Mouse (Mus musculus) liver, embryonic 15.5 days (tissue): ENCODE results near the gene Nmbr. TPM values are rescaled to one million over a fixed set of nuclear protein-coding genes. Genes with fewer than 3 reads are reported as not detected.
A peak's percentile ranks its signal among the peaks of the same experiment; 100 is the strongest.

ENCODE experiments used
- ATAC-seq: fragments of 200-750 bp; cut with Nextera tagmentation; 2 replicates; pipeline ENCODE4 v1.8.0; 2017; ENCODE audit warnings: moderate number of reproducible peaks, mild to moderate bottlenecking, moderate library complexity; ENCODE audit not compliant: insufficient read depth
- H3K27ac ChIP-seq: fragments of 300-500 bp; sonication (generic); replicated peaks from 2 replicates; pipeline ENCODE4 v1.5.1; 2015; ENCODE audit warnings: mild to moderate bottlenecking, inconsistent platforms
- H3K27me3 ChIP-seq: fragments of 300-500 bp; sonication (generic); 2 replicates; pipeline ENCODE4 v1.6.1; 2015; ENCODE audit warnings: mild to moderate bottlenecking, inconsistent platforms
- H3K36me3 ChIP-seq: fragments of 300-500 bp; sonication (generic); replicated peaks from 2 replicates; pipeline ENCODE4 v1.6.1; 2015; ENCODE audit warnings: moderate library complexity, mild to moderate bottlenecking, inconsistent platforms
- H3K4me1 ChIP-seq: fragments of 300-500 bp; sonication (generic); replicated peaks from 2 replicates; pipeline ENCODE4 v1.6.1; 2015; ENCODE audit warnings: inconsistent platforms
- H3K4me2 ChIP-seq: fragments of 300-500 bp; sonication (generic); 2 replicates; pipeline ENCODE4 v1.6.1; 2015; ENCODE audit warnings: moderate library complexity, mild to moderate bottlenecking, inconsistent platforms
- H3K4me3 ChIP-seq: fragments of 300-500 bp; sonication (generic); replicated peaks from 2 replicates; pipeline ENCODE4 v1.5.1; 2015; ENCODE audit warnings: mild to moderate bottlenecking, inconsistent platforms
- H3K9ac ChIP-seq: fragments of 300-500 bp; sonication (generic); 2 replicates; pipeline ENCODE4 v1.6.1; 2015; ENCODE audit warnings: moderate library complexity, mild to moderate bottlenecking, inconsistent platforms
- H3K9me3 ChIP-seq: fragments of 300-500 bp; sonication (generic); replicated peaks from 2 replicates; pipeline ENCODE4 v1.6.1; 2016; ENCODE audit warnings: inconsistent platforms
- WGBS: fragments of 180-500 bp; shearing (Covaris S2); methylation state at CpG from one replicate; pipeline ENCODE4 v1.1.7; 2015; ENCODE audit warnings: mixed read lengths; ENCODE audit not compliant: insufficient replicate concordance; 5-methylcytosine and 5-hydroxymethylcytosine counted together
- polyA plus RNA-seq: library from polyadenylated mRNA; unstranded; fragments of >200 nt; fragmentation: Nextera tagmentation; extraction: Ambion mirVana; gene quantifications from 2 replicates; pipeline ENCODE4 v1.2.1, GENCODE M21; 2015

Nmbr gene
- polyA plus RNA-seq: 0.15 TPM in 1 of 2 replicates, not detected in the other

DNA sequence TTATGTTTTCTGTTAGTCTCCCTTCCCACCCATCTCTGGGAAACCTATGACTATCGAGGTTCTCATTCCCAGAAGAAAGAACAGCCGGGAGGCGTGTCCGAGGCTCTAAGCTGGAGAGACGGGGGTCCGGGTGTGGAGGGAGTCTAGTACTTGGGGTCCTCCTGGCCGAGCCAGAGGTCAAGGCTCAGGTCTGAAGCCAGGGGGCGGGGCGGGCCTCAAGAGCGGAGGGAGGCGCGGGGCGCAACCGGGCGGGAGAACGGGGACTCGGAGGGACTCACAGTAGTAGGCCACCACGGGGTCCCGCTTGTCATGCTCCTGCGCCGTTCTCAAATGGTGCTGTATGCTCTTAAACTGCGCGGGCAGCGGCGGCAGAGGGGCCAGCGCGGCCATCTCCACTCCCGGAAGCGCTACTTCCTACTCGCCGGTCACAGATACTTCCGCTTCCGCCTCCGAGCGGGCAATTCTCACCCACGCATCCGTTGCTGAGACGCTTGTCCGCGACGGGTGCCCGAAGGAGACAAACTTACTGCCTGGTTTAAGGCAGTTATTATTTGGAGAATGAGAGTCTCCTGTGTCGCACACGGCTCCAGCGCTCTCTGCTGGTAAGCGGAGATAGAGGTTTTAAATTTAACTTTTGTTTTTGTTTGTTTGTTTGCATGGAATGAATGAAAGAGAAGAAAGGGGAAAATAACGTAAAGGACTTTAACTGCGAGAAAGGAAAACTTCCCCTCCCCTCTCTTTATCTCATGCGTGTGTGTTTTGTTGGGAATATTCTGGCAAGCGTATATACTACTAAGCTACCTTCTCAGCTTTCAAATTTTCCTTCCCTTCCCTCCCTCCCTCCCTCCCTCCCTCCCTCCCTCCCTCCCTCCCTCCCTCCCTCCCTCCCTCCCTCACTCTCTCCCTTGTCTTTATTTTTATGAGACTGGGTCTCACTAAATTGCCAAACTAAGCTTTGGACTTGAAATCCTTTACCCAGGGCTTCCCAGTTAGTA, at the start of gene Nmbr, which contains the start of gene Vta1:
Gene Nmbr, plus strand, starts transcription at position 520 of the 995 bp plus-strand sequence.
Gene Vta1, minus strand, starts transcription at position 489 of the 995 bp plus-strand sequence.
- Histone ChIP-seq H3K36me3 (no peaks in the 10 kb centered on the region), H3K27me3 (no peaks in the 10 kb centered on the region), H3K9ac (peak within 1 kb of the TSS; percentile 74), H3K4me1 (peaks cover 12% of the 10 kb centered on the region), H3K4me2 (peak within 1 kb of the TSS; percentile 65), H3K9me3 (no peaks in the 10 kb centered on the region), H3K4me3 (peak within 1 kb of the TSS; percentile 91), H3K27ac (peak within 1 kb of the TSS; percentile 77)
- peak; percentile 99 for ATAC-seq
- under 1% methylated on average over 50 of the region's 50 CpGs for WGBS

DNA sequence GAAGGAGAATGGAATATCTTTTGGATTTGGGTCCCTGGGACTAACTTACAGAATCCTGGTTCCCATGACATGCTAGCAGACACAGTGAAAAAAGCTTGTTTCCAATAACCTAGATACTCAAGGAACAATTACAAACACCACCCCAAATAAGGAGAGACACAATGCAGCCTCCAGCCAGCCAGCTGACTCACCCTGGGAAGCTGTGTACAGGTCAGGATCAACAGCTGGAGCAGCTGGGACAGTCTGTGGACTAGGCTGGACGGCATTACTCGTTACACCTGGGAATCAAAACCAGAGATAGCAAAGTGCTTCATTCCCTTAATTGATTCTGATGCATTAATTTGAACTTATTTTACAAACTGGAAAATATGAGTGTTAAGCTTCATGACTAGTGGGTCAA, 44.5 kb upstream of the Nmbr start:
- no peak overlapping the region for H3K4me3 ChIP-seq
- H3K9me3 ChIP-seq: no peaks in the 10 kb centered on the region
- no peak overlapping the region for H3K4me2 ChIP-seq
- no peaks in the 10 kb centered on the region for H3K4me1 ChIP-seq
- no peak for ATAC-seq
- H3K9ac ChIP-seq: no peak overlapping the region
- WGBS: 88% methylated on average over 2 of the region's 2 CpGs
- H3K27me3 ChIP-seq: no peaks in the 10 kb centered on the region
- H3K27ac ChIP-seq: no peak overlapping the region
- peaks cover 14% of the 10 kb centered on the region for H3K36me3 ChIP-seq

DNA sequence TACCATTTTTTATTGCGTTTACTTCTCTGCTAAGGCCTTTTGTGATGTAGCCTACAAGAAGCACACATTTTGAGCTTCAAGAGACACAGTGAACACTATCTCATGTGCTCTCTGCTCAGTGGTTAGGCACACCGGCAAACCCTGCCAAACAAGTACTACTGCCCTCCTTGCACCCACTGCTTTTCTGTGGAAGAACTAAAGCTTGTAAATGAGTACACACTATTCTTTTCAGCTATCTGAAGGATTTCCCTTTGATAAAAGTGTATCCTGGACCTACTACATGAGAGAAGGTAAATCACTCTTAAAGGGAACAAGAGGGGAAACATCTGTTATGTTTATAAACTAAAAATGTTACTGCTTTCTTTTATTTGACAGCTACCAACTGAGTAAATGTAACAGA, 39.2 kb upstream of the Nmbr start:
- no peak overlapping the region for H3K27ac ChIP-seq
- WGBS: 89% methylated on average over 2 of the region's 2 CpGs
- ATAC-seq: no peak
- no peaks in the 10 kb centered on the region for H3K4me1 ChIP-seq
- H3K4me2 ChIP-seq: no peak overlapping the region
- no peaks in the 10 kb centered on the region for H3K9me3 ChIP-seq
- no peaks in the 10 kb centered on the region for H3K27me3 ChIP-seq
- H3K36me3 ChIP-seq: peaks cover 17% of the 10 kb centered on the region
- no peak overlapping the region for H3K9ac ChIP-seq
- H3K4me3 ChIP-seq: no peak overlapping the region

DNA sequence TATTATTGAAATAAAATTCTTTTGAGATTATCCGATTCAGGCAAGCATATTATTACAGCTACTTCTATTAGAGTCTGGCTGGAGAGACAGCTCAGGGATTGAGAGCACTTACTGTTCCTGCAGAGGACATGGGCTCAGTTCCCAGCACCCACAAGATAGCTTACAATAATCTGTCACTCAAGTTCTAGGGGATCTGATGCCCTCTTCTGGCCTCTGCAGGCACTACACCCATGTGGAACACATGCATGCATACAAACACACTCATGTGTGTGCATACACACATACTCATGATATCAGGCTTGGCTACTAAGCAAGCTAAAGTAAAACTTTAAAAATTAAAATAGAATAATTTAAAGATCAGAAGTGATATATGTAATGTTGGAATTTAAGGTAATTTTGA, 19.7 kb upstream of the Nmbr start:
- ATAC-seq: no peak
- H3K4me3 ChIP-seq: no peak overlapping the region

DNA sequence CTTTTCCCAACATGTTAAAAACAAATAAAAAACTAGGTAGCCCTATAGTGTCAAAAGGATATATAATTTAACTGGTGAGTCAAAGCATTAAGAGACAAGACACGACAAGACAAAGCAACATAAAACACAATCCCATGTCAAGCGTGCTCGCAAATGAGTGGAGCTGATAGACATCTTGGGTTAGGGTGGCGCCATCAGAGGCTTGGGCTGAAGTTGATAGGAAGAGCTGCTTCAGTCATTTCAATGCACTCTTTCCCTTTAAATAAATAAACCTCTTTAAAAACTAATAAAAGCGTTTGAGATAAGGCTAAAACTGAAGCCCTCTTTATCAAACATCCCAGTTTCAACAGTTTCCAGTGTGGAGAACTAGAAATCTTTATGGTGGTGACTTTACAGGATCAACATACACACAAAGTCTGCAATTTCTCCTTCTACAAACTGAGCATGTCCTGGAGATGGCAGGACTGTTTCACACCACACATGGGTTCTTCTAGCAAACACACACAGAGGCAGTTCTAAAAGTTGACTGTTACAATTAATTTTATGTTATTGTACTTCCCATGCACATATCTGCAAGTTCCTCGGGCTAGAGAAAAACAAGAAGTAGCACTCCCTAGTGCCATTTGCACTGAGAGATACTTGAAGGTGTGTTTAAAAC, 16.5 kb upstream of the Nmbr start:
- Histone ChIP-seq H3K36me3 (peaks cover 7% of the 10 kb centered on the region; the same call in 1 of the 2 replicates), H3K27me3 (no peaks in the 10 kb centered on the region), H3K4me3 (no peak overlapping the region), H3K4me1 (peaks cover 11% of the 10 kb centered on the region), H3K9ac (no peak overlapping the region), H3K9me3 (no peaks in the 10 kb centered on the region), H3K4me2 (no peak overlapping the region), H3K27ac (no peak overlapping the region)
- ATAC-seq: no peak
- WGBS: 36% methylated on average over 6 of the region's 6 CpGs

More for the DNA sequence above, 19.7 kb upstream of the Nmbr start:
- no peak overlapping the region for H3K9ac ChIP-seq
- H3K9me3 ChIP-seq: no peaks in the 10 kb centered on the region
- H3K27me3 ChIP-seq: no peaks in the 10 kb centered on the region
- 86% methylated on average over 1 of the region's 1 CpGs for WGBS
- peaks cover 11% of the 10 kb centered on the region for H3K4me1 ChIP-seq
- no peak overlapping the region for H3K27ac ChIP-seq
- H3K36me3 ChIP-seq: peaks cover 7% of the 10 kb centered on the region; the same call in 1 of the 2 replicates
- no peak overlapping the region for H3K4me2 ChIP-seq

DNA sequence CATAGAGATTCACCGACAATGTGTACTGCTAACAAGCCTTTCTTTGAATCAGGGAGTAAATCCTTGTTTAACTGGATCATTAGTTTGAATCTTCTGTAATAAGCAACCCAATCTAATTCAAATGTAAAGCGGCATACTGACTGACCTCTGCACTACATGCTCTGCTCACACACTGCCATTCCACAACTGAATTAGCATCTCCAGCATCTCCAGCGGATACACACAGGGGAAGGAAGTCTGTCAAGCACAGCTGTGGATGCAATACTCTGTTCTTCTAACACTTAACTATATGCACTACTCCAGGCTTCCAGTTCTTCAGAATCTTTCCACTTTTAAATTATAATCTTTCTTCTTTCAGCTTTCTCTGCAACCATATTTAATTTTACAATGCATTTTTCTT, 15.0 kb upstream of the Nmbr start:
- WGBS: 77% methylated on average over 3 of the region's 3 CpGs
- H3K4me2 ChIP-seq: no peak overlapping the region
- peaks cover 7% of the 10 kb centered on the region; the same call in 1 of the 2 replicates for H3K36me3 ChIP-seq
- no peak overlapping the region for H3K27ac ChIP-seq
- no peak overlapping the region for H3K4me3 ChIP-seq
- ATAC-seq: no peak
- no peak overlapping the region for H3K9ac ChIP-seq
- H3K4me1 ChIP-seq: peaks cover 11% of the 10 kb centered on the region
- H3K9me3 ChIP-seq: no peaks in the 10 kb centered on the region
- H3K27me3 ChIP-seq: no peaks in the 10 kb centered on the region

DNA sequence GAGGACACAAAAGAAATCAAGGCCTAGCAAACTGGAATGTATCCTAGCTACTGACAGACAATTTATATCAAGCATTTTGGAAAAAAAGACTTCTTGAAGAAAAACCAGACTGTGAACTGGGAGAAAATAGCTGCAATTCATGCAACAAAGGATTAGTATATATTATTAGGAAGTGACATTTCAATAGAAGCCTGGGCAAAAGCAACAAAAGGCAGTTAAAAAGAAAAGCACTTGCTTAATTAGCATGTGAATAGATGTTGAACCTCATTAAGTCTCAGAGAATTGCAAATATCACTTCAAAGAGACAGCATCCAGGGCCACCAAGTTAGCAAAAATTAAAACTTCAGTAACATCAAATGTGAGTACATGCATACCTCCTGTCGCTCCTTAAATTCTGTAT, 2.2 kb upstream of the Nmbr start:
- no peaks in the 10 kb centered on the region for H3K27me3 ChIP-seq
- no peak overlapping the region for H3K9ac ChIP-seq
- no peak overlapping the region for H3K4me3 ChIP-seq
- H3K4me1 ChIP-seq: peaks cover 12% of the 10 kb centered on the region
- no peaks in the 10 kb centered on the region for H3K9me3 ChIP-seq
- no peaks in the 10 kb centered on the region for H3K36me3 ChIP-seq
- WGBS: 84% methylated on average over 1 of the region's 1 CpGs
- H3K4me2 ChIP-seq: no peak overlapping the region
- H3K27ac ChIP-seq: no peak overlapping the region
- ATAC-seq: no peak

DNA sequence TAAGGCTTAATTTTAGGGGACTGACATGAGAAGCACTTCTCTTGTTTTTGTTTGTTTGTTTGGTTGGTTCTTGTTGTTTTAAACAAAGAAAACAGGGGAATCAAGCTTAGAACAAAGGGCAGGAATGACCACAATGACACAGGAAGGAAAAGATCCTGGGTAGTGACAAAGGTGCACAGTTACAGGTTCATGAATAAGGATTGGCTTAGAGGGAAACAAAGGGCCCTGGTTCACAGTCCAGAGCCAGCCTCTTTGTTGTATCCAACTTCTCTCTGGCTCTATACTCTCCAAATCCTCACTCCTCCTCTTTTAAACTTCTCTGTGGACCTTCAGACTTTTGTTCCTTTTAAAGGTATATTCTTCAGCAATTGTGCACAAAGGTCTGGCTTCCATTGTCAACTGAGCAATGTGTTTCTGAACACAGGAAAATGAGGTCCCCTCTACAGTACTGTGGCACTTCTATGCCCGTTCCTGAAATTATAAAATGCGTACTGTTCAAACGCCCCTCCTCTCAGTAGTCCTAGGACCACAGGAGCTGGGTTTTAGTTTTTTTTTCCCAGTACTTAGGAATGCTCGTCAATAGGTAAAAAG, 1.5 kb upstream of the Nmbr start:
- Histone ChIP-seq H3K4me2 (peak overlapping the region; percentile 65), H3K4me3 (peak overlapping the region; percentile 91), H3K27me3 (no peaks in the 10 kb centered on the region), H3K36me3 (no peaks in the 10 kb centered on the region), H3K9me3 (no peaks in the 10 kb centered on the region), H3K9ac (0 out of 2 replicates have a peak overlapping the region, but pooled peaks have one; percentile 74), H3K4me1 (peaks cover 12% of the 10 kb centered on the region), H3K27ac (no peak overlapping the region)
- WGBS: 48% methylated on average over 4 of the region's 4 CpGs
- ATAC-seq: no peak

DNA sequence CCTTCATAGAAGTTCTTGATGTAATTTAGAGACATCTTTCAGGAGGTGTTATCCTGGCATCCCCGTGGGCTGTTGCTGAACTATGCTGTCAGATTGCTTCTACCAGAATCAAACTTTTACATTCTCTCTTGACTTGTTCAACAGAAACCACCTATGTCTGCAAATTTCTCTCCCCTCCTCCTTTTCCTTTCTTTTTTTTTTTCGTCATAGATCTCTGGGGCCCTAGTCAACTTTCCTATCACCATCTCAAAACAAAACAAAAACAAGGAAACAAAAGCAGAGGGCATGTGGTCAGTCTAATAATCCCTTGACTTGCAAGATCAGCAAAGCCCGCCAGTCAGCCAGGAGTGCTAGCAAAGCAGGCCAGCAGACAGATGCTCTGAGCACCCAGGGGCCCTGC, 12.7 kb downstream of the Nmbr start, which contains the start of gene Gje1:
Gene Gje1, minus strand, starts transcription at position 101 of the 400 bp plus-strand sequence.
- Histone ChIP-seq H3K4me3 (no peak within 1 kb of the TSS), H3K4me2 (no peak within 1 kb of the TSS), H3K4me1 (no peaks in the 10 kb centered on the region), H3K9me3 (no peaks in the 10 kb centered on the region), H3K27ac (no peak within 1 kb of the TSS), H3K36me3 (no peaks in the 10 kb centered on the region), H3K27me3 (no peaks in the 10 kb centered on the region), H3K9ac (no peak within 1 kb of the TSS)
- no peak for ATAC-seq
- WGBS: 35% methylated on average over 3 of the region's 3 CpGs

DNA sequence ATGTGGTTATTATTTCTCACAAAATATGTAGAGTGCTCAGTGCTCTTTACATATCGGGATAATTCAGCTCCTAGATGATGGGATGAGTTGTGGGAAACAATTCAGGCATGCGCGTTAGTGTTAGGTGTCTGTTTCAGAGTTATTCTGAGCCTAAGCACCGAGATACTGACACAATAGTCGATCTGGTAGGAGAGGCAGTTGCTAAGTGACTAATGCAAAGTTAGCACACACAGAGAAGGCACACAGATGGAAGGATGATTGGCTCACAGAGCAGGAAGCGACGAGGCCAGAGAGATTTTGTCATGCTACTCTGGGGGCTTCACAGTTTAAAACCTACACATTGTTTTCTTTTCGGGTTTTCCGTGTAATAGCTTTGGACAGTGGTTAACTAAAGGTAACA, 20.3 kb downstream of the Nmbr start:
- Histone ChIP-seq H3K36me3 (no peaks in the 10 kb centered on the region), H3K9ac (no peak overlapping the region), H3K27ac (no peak overlapping the region), H3K9me3 (no peaks in the 10 kb centered on the region), H3K4me1 (no peaks in the 10 kb centered on the region), H3K4me2 (no peak overlapping the region), H3K4me3 (no peak overlapping the region), H3K27me3 (no peaks in the 10 kb centered on the region)
- ATAC-seq: no peak
- WGBS: 56% methylated on average over 9 of the region's 9 CpGs

DNA sequence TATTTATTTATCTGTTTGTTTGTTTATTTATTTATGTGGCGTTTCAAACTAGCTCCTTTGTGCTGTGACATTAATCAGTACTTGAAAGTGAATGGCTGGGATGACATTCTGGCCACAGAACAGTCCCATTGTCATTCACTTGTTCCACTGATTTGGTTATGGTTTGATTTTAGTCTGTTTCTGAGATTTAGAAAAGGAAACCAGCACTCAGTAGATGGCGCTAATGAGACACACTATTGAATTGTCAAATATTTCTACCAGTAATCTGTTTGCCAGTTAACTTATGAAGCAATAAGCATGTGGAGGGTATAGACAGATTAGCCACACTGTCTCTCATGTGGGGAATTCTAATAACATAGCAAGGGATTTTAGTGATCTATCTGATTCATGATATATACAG, 28.9 kb downstream of the Nmbr start:
- Histone ChIP-seq H3K27me3 (no peaks in the 10 kb centered on the region), H3K36me3 (no peaks in the 10 kb centered on the region), H3K4me3 (no peak overlapping the region), H3K9ac (no peak overlapping the region), H3K4me2 (no peak overlapping the region), H3K4me1 (no peaks in the 10 kb centered on the region), H3K9me3 (no peaks in the 10 kb centered on the region), H3K27ac (no peak overlapping the region)
- WGBS: 5% methylated on average over 2 of the region's 2 CpGs
- no peak for ATAC-seq
